Mouse (Mus musculus) thymus, postnatal 36 days (tissue): ENCODE data around the gene Arhgap29.
A peak's percentile ranks its signal among the peaks of the same experiment; 100 is the strongest.

ENCODE experiments used
- DNase-seq, 2 experiments: peaks; one replicate each; pipeline ENCODE4 v3.0.0; 2022; ENCODE audit warnings: mixed read lengths in 2 of 2

The Arhgap29 gene

GRCm38 (mm10) chr3:121946765-121947164 is 5.6 kb upstream of the Arhgap29 start:
- no peak for DNase-seq

DNA sequence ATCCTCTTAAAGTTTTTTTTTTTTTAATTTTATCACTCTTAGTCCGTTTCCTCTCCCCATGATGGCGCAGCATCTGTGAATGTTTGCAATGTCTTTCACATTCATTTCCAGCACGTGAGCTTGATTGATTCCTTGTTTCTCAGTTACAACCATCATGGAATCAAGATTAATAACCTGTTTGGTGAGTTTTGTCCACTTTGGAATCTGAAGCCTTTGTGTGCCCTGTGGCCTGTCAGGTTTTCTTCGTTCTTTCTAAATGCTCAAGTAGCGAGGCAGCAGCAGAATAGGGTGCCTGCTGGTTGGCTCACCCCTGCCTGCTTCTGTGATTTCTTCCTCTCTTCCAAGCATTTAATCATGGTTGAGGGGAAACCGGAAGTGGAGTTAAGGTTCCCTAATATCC is 2.2 kb upstream of the Arhgap29 start:
- DNase-seq = no peak

DNA sequence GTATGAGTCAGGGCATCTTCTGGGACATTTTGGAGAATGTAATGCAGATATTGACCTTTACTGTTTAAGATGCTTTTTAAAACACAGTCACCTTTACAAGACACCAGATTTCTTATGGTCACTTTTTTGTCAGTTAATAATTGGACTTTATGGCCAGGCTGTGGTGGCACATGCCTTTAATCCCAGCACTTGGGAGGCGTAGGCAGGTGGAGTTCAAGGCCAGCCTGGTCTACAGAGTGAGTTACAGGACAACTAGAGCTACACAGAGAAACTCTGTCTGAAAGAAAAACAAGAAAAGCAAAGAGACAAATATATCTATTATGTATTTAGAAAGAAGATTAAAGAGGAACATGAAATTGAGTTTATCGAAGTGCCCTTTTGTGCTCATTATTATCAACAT is 1.2 kb upstream of the Arhgap29 start:
- no peak for DNase-seq

DNA sequence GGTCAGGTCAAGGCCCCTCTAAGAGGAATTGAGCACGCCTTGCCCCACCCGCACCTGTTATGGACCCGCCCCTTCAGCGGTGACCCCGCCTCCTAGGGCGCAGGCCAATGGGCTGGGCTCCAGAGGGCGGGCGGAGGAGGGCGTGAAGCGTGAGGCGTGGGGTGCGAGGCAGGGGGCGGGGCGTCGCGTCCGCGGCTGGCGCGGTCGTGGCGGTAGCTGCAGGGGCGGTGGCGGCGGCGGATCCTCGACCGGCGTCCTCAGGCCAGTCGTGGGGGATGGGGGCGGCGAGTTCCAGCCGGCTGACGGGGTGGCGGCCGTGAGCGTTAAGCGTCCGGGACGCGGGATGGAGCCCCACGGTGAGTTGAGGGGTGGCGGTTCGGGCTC is 700 bp downstream of the Arhgap29 start:
- DNase-seq = peak; percentile 56 to 67

DNA sequence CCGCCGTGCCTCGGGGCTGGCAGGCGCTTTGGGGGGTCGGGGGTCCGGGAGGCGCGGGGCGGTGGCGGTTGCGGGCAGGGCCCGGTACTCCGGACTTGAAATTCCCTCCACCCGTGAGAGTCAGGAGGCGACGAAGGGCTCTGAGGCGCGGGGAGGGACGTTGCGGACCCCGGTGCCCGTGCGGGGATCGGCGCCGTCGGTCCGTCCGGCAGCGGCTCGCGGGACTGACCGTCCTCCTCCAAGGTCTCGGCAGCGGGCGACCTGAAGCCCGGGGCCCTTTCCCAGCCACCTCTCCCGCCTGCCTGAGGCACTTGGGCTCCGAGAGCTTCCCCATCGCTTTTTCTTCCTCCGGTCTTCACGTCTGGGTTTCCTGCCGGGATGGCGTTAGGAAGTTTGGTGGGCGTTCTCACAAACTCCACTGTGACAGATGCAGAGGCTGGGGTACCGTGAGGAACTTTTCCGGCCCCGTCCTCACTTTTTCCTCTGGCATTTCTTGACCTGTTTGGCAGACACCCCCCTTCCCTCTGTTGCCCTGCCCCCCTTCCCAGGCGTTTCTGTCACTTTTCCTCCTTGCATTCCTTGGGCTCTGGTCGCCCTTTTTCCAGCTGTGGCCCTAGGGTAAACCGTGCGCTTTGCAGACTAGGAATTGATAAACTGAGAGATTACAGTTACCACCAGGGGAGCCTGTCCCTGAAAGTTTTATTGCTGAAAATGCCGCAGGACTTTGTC is 1.3 kb downstream of the Arhgap29 start:
- DNase-seq = no peak

DNA sequence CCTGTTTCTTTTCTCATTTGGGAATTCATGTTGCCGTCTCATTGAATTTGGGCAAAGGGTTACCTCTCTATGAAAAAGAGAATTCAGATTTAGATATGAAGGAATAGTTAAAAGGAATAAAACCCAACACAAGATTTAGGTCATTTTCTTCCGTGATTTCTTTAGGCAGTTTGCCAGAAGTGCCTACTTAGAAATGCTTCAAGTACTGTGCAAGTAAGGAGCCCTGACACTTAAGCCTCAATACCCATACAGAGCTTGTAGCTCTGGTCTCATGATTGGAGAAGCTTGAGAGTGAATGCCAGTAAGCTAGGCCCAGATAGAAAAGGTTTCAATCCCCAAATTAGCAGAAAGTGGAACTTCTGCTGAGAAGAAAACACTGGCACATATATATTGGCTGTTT is 2.1 kb downstream of the Arhgap29 start:
- DNase-seq = no peak

DNA sequence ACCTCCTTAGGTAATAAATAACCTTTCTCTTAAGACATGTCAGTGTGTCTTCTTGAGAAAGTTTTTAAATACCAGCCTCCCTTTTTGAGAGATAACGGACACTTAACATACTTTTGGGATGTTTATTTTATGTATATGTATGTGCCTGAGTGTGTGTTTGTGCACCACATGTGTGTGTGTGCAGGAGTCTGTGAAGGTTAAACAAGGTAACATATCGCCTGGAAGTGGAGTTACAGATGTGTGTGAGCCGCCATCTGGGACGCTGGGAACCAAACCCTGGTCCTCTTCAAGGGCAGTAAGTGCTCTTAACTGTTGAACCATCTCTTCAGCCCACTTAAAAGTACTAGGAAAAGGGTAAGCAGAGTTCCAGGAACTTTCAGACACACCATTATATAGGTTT is 3.2 kb downstream of the Arhgap29 start:
- DNase-seq = no peak

DNA sequence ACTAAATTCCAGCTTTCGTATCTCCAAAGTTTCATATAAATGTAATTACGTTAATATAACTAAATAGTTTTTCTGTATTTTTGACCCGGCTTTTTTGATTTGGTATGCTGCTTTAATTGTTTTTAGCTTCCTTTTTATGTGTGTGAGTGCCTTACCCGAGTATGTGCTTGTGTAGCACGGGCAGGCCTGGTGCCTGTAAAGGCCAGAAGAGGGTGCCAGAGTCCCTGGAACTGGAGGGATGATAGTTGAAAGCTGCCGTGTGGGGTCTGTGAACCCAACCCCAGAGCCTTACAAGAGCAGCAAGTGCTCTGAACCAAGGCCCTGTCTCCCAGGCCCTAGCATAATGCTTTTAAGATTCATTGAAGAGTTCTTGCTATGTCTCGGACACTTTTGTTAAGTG is 4.4 kb downstream of the Arhgap29 start:
- no peak for DNase-seq

- no peak for DNase-seq
Measured at GRCm38 (mm10) chr3:121957606-121958344, 5.4 kb downstream of the Arhgap29 start.

DNA sequence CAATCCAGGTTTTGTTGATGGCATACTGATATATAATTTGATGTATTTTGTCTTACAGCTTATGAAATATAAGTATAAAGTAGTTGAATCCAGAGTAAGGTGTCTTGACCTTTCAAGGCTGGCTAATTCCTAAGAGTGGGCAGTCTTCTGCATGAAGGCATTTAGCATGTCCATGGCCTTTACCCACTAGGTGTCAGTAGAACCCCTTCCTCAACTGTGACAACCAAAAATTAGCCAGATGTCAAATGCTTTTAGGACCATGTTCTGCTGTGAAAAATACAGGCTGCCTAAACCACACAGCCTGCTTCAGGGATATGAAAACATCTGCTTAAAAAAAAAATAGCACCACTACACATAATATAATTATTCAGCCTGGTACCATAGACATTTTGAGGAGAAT is 11.8 kb downstream of the Arhgap29 start:
- DNase-seq = peak in 1 of 2 experiments; percentile 10

- DNase-seq = peak; percentile 79 to 88
Measured at GRCm38 (mm10) chr3:121967681-121968476, 15.5 kb downstream of the Arhgap29 start.

DNA sequence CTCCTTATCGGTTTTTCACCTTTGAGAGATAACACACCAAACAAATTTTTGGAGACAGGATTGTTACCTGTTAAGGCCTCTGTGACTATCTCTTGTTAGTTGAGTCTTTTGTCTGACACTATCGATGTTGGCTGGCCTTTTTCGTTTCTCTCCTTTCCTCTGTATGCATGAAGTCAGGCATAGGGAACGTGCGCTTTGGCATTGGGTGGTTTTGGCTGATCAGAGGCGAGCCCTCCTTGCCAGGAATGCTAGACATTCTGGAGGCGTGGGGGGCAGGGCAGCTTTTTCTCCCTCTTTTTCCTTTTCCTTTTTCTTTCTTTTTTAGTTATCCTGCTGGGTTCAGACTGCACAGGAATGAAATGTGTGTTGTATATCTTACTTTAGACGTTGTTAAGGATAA is 16.3 kb downstream of the Arhgap29 start:
- no peak for DNase-seq

GRCm38 (mm10) chr3:121969451-121969850 is 17.1 kb downstream of the Arhgap29 start:
- no peak for DNase-seq

GRCm38 (mm10) chr3:121973761-121974160 is 21.4 kb downstream of the Arhgap29 start:
- DNase-seq = no peak

DNA sequence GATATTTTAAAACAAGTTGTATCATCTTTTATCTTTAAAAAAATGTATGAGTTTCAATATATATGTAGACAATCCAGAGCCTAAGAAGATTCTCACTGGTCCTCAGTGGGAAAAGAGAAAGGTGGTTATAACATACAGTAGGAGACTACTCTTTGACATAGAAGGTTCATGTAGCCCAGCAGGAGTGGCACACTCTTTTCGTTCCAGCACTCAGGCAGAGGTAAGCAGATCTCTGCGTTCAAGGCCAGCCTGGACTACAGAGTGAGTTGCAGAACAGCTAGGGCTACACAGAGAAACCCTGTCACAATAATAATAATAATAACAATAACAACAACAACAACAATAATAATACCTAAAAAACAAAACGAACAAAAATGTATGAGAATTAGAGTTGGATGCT is 23.0 kb downstream of the Arhgap29 start:
- DNase-seq = no peak

- no peak for DNase-seq
Measured at GRCm38 (mm10) chr3:121981306-121981705, 29.0 kb downstream of the Arhgap29 start.

DNA sequence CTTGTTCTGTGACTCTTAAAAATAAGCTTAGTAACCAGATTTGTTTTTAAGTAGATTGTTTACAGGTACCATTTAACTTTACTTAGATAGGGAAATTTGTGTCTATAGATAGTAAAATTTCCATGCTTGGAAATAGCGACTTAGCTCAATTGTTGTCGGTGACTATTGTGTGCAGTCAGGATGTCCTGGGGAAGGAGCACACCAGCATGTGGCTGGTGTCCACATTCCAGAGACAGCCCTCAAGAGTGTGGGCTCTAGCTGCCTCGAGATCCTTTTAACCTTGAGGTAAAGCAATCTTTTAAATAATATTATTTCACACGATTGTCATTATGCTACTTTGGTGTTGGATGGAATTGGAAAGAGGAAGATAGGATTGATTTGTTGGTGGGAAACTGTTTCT is 30.1 kb downstream of the Arhgap29 start:
- DNase-seq = no peak

GRCm38 (mm10) chr3:121995125-121995524 is 42.8 kb downstream of the Arhgap29 start:
- no peak for DNase-seq

GRCm38 (mm10) chr3:121999934-122000333 is 47.6 kb downstream of the Arhgap29 start:
- no peak for DNase-seq

DNA sequence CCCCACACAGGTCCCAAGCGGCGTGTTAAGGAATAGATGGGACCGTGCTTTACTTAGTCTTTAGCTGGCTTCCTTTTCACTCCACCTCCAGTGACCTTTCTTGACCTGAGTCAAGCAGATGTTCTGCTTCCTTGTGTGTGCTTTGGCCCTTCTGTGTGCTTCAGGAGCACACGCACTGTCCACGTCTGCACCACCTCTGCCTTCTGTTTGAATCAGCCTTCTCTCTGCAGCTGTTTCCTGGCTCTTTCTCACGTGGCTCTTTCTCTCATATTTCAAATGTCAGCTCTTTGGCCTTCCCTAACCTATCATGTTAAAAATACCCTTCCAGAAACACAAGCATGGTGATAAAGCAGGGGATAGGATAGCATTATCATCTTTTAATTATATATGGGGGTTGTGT is 49.2 kb downstream of the Arhgap29 start:
- DNase-seq = no peak

DNA sequence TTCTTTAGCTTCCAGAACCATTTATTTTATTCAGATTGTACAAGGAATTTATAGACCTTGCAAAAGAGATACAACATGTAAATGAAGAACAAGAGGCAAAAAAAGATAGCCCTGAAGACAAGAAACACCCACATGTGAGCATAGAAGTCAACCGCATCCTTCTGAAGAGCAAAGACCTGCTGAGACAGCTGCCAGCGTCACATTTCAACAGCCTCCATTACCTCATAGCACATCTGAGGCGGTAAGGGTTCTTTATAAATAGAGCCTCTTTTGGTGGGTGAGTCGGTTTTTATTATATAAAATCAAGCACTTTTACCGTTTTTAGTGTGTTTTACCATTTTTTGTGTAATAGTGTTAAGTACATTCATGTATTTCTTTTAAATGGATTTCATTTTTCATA is 57.5 kb downstream of the Arhgap29 start:
- DNase-seq = no peak

DNA sequence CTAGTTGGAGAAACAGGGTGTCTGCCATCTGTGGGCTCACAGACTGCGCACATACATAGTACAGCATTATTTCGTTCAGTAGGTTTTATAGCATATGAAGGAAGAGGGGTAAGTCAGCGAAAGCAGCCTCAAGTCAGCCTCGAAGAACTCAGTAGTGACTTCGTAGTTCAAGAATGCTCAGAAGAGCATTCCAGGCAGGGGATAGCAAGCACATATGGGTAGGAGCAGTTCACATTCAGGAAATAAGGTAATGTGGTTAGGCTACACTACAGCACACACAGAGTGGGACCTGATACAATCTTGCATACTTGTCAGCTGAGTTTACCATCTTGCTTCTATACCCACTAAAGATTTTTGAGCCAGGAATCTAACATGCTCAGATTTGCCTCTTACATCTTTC is 58.0 kb downstream of the Arhgap29 start:
- DNase-seq = no peak

- DNase-seq = no peak
Measured at GRCm38 (mm10) chr3:122012464-122012863, 60.1 kb downstream of the Arhgap29 start.

DNA sequence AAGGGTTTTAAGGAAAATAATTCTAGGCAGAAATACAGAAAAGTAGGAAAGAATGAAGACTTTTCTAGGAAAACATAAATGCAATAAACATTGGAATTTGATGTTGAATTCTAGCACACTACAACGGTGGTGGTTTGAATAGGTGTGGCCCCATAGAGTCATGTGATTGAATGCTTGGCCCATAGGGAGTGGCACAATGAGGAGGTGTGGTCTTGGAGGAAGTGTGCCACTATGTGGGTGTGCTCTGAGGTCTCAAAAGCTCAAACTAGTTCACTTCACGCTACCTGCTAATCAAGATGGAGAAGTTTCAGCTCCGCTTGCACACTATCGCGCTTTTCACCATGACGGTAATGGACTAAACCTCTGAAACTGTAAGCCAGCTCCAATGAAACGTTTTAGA is 66.1 kb downstream of the Arhgap29 start:
- DNase-seq = no peak
